Mouse (Mus musculus): ENCODE data around the gene Lrp1. TPM values are rescaled to one million over a fixed set of nuclear protein-coding genes. Genes with fewer than 3 reads are reported as not detected.
A peak's percentile ranks its signal among the peaks of the same experiment; 100 is the strongest.

The Lrp1 gene
- polyA plus RNA-seq, 1 experiment from 2014 or later = 80.9 TPM

- WGBS = under 1% methylated on average over 11 of the region's 12 CpGs
- Histone ChIP-seq H3K27me3 (no peaks in the 10 kb centered on the region), H3K9me3 (no peaks in the 10 kb centered on the region), H3K9ac (peak overlapping the region; percentile 98), H3K4me2 (peak overlapping the region; percentile 86), H3K27ac (replicated peaks) (peak overlapping the region; percentile 95), H3K36me3 (peaks cover 5% of the 10 kb centered on the region; the same call in 1 of the 2 replicates), H3K4me1 (replicated peaks) (peaks cover 61% of the 10 kb centered on the region), H3K4me3 (peak overlapping the region; percentile 91)
- ATAC-seq (ENCODE audit: low read depth) = peak; percentile 0; the same call in 1 of the 2 replicates
Measured at GRCm38 (mm10) chr10:127619941-127620405, 975 bp downstream of the Lrp1 start.

- Histone ChIP-seq H3K9me3 (no peaks in the 10 kb centered on the region), H3K4me3 (peak overlapping the region; percentile 91), H3K4me2 (peak overlapping the region; percentile 86), H3K4me1 (replicated peaks) (peaks cover 68% of the 10 kb centered on the region), H3K27ac (replicated peaks) (peak overlapping the region; percentile 95; the same call in 1 of the 2 replicates), H3K9ac (peak overlapping the region; percentile 98), H3K36me3 (peaks cover 5% of the 10 kb centered on the region; the same call in 1 of the 2 replicates), H3K27me3 (no peaks in the 10 kb centered on the region)
- ATAC-seq (ENCODE audit: low read depth) = no peak
- 35% methylated on average over 8 of the region's 8 CpGs for WGBS
Measured at GRCm38 (mm10) chr10:127619119-127619721, 1.7 kb downstream of the Lrp1 start.

- Histone ChIP-seq H3K27ac (replicated peaks) (no peak overlapping the region), H3K4me3 (peak overlapping the region; percentile 91), H3K4me1 (replicated peaks) (peaks cover 79% of the 10 kb centered on the region), H3K4me2 (peak overlapping the region; percentile 86), H3K36me3 (peaks cover 5% of the 10 kb centered on the region; the same call in 1 of the 2 replicates), H3K27me3 (no peaks in the 10 kb centered on the region), H3K9me3 (no peaks in the 10 kb centered on the region), H3K9ac (peak overlapping the region; percentile 98)
- 44% methylated on average over 6 of the region's 6 CpGs for WGBS
- ATAC-seq (ENCODE audit: low read depth) = no peak
Measured at GRCm38 (mm10) chr10:127618173-127618572, 2.8 kb downstream of the Lrp1 start.

GRCm38 (mm10) chr10:127617294-127617693 lies 3.7 kb downstream of the Lrp1 start:
- Histone ChIP-seq H3K27ac (replicated peaks) (0 out of 2 replicates have a peak overlapping the region, but pooled peaks have one; percentile 24), H3K4me3 (0 out of 2 replicates have a peak overlapping the region, but pooled peaks have one; percentile 91), H3K27me3 (no peaks in the 10 kb centered on the region), H3K36me3 (peaks cover 13% of the 10 kb centered on the region), H3K4me1 (replicated peaks) (peaks cover 77% of the 10 kb centered on the region), H3K4me2 (peak overlapping the region; percentile 86), H3K9me3 (no peaks in the 10 kb centered on the region), H3K9ac (peak overlapping the region; percentile 98)
- ATAC-seq (ENCODE audit: low read depth) = no peak
- 77% methylated on average over 4 of the region's 4 CpGs for WGBS

GRCm38 (mm10) chr10:127616261-127616679 lies 4.7 kb downstream of the Lrp1 start:
- Histone ChIP-seq H3K27me3 (no peaks in the 10 kb centered on the region), H3K27ac (replicated peaks) (peak overlapping the region; percentile 53), H3K4me2 (peak overlapping the region; percentile 86), H3K4me3 (0 out of 2 replicates have a peak overlapping the region, but pooled peaks have one; percentile 2), H3K9me3 (no peaks in the 10 kb centered on the region), H3K9ac (peak overlapping the region; percentile 6; the same call in 1 of the 2 replicates), H3K4me1 (replicated peaks) (peaks cover 68% of the 10 kb centered on the region), H3K36me3 (peaks cover 23% of the 10 kb centered on the region)
- no peak for ATAC-seq (ENCODE audit: low read depth)
- WGBS = 44% methylated on average over 7 of the region's 7 CpGs

GRCm38 (mm10) chr10:127615591-127615990 lies 5.4 kb downstream of the Lrp1 start:
- H3K4me2 ChIP-seq = peak overlapping the region; percentile 86
- no peak for ATAC-seq (ENCODE audit: low read depth)
- H3K36me3 ChIP-seq = peaks cover 28% of the 10 kb centered on the region
- WGBS = 55% methylated on average over 3 of the region's 3 CpGs
- no peak overlapping the region for H3K4me3 ChIP-seq
- H3K9me3 ChIP-seq = no peaks in the 10 kb centered on the region
- H3K4me1 ChIP-seq (replicated peaks) = peaks cover 68% of the 10 kb centered on the region
- peak overlapping the region; percentile 53 for H3K27ac ChIP-seq (replicated peaks)
- no peaks in the 10 kb centered on the region for H3K27me3 ChIP-seq
- peak overlapping the region; percentile 6; the same call in 1 of the 2 replicates for H3K9ac ChIP-seq

GRCm38 (mm10) chr10:127615034-127615374 lies 5.9 kb downstream of the Lrp1 start:
- H3K9me3 ChIP-seq = no peaks in the 10 kb centered on the region
- WGBS = 52% methylated on average over 2 of the region's 2 CpGs
- H3K4me2 ChIP-seq = peak overlapping the region; percentile 33
- no peak overlapping the region for H3K4me3 ChIP-seq
- peak overlapping the region; percentile 55 for H3K9ac ChIP-seq
- peaks cover 68% of the 10 kb centered on the region for H3K4me1 ChIP-seq (replicated peaks)
- no peak for ATAC-seq (ENCODE audit: low read depth)
- peak overlapping the region; percentile 53 for H3K27ac ChIP-seq (replicated peaks)
- no peaks in the 10 kb centered on the region for H3K27me3 ChIP-seq
- H3K36me3 ChIP-seq = peaks cover 34% of the 10 kb centered on the region

- Histone ChIP-seq H3K36me3 (peaks cover 40% of the 10 kb centered on the region), H3K27ac (replicated peaks) (peak overlapping the region; percentile 53), H3K27me3 (no peaks in the 10 kb centered on the region), H3K9me3 (no peaks in the 10 kb centered on the region), H3K9ac (peak overlapping the region; percentile 55), H3K4me1 (replicated peaks) (peaks cover 63% of the 10 kb centered on the region), H3K4me3 (no peak overlapping the region), H3K4me2 (peak overlapping the region; percentile 33)
- WGBS = 19% methylated on average over 12 of the region's 12 CpGs
- peak; percentile 38; the same call in 1 of the 2 replicates for ATAC-seq (ENCODE audit: low read depth)
Measured at GRCm38 (mm10) chr10:127614236-127615033, 6.5 kb downstream of the Lrp1 start.

- no peaks in the 10 kb centered on the region for H3K27me3 ChIP-seq
- no peaks in the 10 kb centered on the region for H3K9me3 ChIP-seq
- H3K4me2 ChIP-seq = no peak overlapping the region
- no peak overlapping the region for H3K4me3 ChIP-seq
- peaks cover 41% of the 10 kb centered on the region for H3K4me1 ChIP-seq (replicated peaks)
- whole genome bisulfite sequencing = 86% methylated on average over 14 of the region's 14 CpGs
- H3K36me3 ChIP-seq = peaks cover 61% of the 10 kb centered on the region
- no peak overlapping the region for H3K9ac ChIP-seq
- ATAC-seq (ENCODE audit: low read depth) = no peak
- H3K27ac ChIP-seq (replicated peaks) = no peak overlapping the region
Measured at GRCm38 (mm10) chr10:127612079-127612775, 8.7 kb downstream of the Lrp1 start.

- 91% methylated on average over 9 of the region's 9 CpGs for WGBS
- no peaks in the 10 kb centered on the region for H3K27me3 ChIP-seq
- no peak for ATAC-seq (ENCODE audit: low read depth)
- no peak overlapping the region for H3K4me3 ChIP-seq
- H3K9me3 ChIP-seq = no peaks in the 10 kb centered on the region
- H3K27ac ChIP-seq (replicated peaks) = no peak overlapping the region
- no peak overlapping the region for H3K4me2 ChIP-seq
- peaks cover 78% of the 10 kb centered on the region for H3K36me3 ChIP-seq
- no peak overlapping the region for H3K9ac ChIP-seq
- H3K4me1 ChIP-seq (replicated peaks) = peaks cover 19% of the 10 kb centered on the region
Measured at GRCm38 (mm10) chr10:127610066-127610415, 10.9 kb downstream of the Lrp1 start.

GRCm38 (mm10) chr10:127609415-127610065 lies 11.4 kb downstream of the Lrp1 start:
- ATAC-seq (ENCODE audit: low read depth) = no peak
- H3K27ac ChIP-seq (replicated peaks) = no peak overlapping the region
- no peaks in the 10 kb centered on the region for H3K27me3 ChIP-seq
- H3K36me3 ChIP-seq = peaks cover 83% of the 10 kb centered on the region
- peaks cover 14% of the 10 kb centered on the region for H3K4me1 ChIP-seq (replicated peaks)
- no peak overlapping the region for H3K4me3 ChIP-seq
- 83% methylated on average over 9 of the region's 9 CpGs for WGBS
- H3K9ac ChIP-seq = no peak overlapping the region
- no peak overlapping the region for H3K4me2 ChIP-seq
- no peaks in the 10 kb centered on the region for H3K9me3 ChIP-seq

Data from neural tube, embryonic 13.5 days (tissue).